Mouse (Mus musculus): Measurements from ENCODE around the gene Fetub. TPM values are rescaled to one million over a fixed set of nuclear protein-coding genes. Genes with fewer than 3 reads are reported as not detected.

Fetub gene
- polyA plus RNA-seq, 1 experiment from 2014 or later: not detected

DNA sequence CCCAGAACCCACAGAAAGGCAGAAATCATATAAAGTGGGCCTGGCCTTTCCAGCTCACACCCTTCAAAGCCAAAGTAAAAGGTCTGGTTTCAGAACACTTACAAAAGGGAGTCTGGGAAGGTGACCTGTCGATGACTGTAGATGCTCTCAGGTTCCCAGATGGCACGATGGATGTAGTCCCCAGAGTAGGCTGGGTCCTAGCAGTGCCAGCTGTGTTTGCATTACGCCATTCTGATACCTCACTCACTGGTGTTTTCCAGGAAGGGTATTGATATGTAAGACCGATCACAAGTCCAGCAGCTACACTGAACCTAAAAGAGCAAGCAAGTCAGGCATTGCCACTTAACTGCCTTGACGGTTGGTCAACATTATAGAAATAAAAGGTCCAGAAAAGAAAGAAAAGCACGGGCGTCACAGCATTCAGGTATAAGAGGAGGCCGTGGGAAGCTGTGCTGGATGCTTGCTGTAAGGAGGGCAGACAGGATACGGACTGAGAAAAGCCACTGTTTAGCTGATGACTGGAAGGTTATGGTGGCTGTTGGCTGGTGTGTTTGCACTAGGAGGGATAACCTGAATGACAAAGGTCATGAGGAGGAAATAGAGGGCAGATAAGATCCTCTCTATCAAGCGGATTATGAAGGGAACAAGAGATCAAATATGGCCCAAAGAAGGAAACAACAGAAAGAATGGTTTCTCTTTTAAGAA lies 18.1 kb upstream of the Fetub start:
- Histone ChIP-seq H3K27ac (ENCODE audit: low read depth, low read length) (no peak overlapping the region), H3K4me3 (ENCODE audit: low read depth, low read length) (no peak overlapping the region), H3K4me1 (replicated peaks; ENCODE audit: control insufficient read depth, insufficient read depth, low read length) (no peaks in the 10 kb centered on the region), H3K27me3 (replicated peaks; ENCODE audit: control insufficient read depth, insufficient read depth, low read length) (no peaks in the 10 kb centered on the region), H3K36me3 (ENCODE audit: control insufficient read depth, insufficient read depth) (no peaks in the 10 kb centered on the region), H3K9me3 (ENCODE audit: control insufficient read depth) (no peaks in the 10 kb centered on the region), H3K9ac (ENCODE audit: low read depth, low read length) (no peak overlapping the region), H3K4me2 (replicated peaks; ENCODE audit: low read depth) (no peak overlapping the region)
- no peak for TF ChIP-seq CTCF (IDR thresholded peaks at IDR 0.05; ENCODE audit: low read depth)
- no peak for ATAC-seq
- WGBS: 64% methylated on average over 10 of the region's 10 CpGs

DNA sequence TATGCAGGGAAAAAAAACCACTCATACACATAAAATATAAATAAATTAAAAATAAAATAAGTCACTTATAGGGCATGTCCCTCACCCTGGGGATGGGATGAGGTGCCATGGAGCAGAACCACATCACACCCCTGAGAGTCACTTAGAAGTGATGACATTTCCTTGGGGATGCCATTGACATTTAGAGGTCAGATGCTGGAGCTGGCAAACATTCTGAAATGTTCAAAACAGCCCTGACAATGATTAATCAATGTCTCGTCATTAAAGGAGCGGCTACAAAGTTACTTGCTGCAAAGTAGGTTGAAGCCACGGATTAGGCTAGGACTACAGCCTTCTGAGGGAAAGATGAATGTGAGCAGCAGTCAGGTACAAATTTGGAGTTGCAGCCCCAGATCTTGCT lies 16.8 kb upstream of the Fetub start:
- no peaks in the 10 kb centered on the region for H3K27me3 ChIP-seq (replicated peaks; ENCODE audit: control insufficient read depth, insufficient read depth, low read length)
- 51% methylated on average over 3 of the region's 3 CpGs for WGBS
- no peak overlapping the region for H3K9ac ChIP-seq (ENCODE audit: low read depth, low read length)
- no peak overlapping the region for H3K27ac ChIP-seq (ENCODE audit: low read depth, low read length)
- H3K9me3 ChIP-seq (ENCODE audit: control insufficient read depth): no peaks in the 10 kb centered on the region
- H3K4me1 ChIP-seq (replicated peaks; ENCODE audit: control insufficient read depth, insufficient read depth, low read length): no peaks in the 10 kb centered on the region
- H3K4me2 ChIP-seq (replicated peaks; ENCODE audit: low read depth): no peak overlapping the region
- no peak for ATAC-seq
- no peak for TF ChIP-seq CTCF (IDR thresholded peaks at IDR 0.05; ENCODE audit: low read depth)
- H3K4me3 ChIP-seq (ENCODE audit: low read depth, low read length): no peak overlapping the region
- H3K36me3 ChIP-seq (ENCODE audit: control insufficient read depth, insufficient read depth): no peaks in the 10 kb centered on the region

GRCm38 (mm10) chr16:22909290-22909689 lies 8.8 kb upstream of the Fetub start:
- Histone ChIP-seq H3K9ac (ENCODE audit: low read depth, low read length) (no peak overlapping the region), H3K27ac (ENCODE audit: low read depth, low read length) (no peak overlapping the region), H3K9me3 (ENCODE audit: control insufficient read depth) (no peaks in the 10 kb centered on the region), H3K27me3 (replicated peaks; ENCODE audit: control insufficient read depth, insufficient read depth, low read length) (no peaks in the 10 kb centered on the region), H3K36me3 (ENCODE audit: control insufficient read depth, insufficient read depth) (no peaks in the 10 kb centered on the region), H3K4me2 (replicated peaks; ENCODE audit: low read depth) (no peak overlapping the region), H3K4me1 (replicated peaks; ENCODE audit: control insufficient read depth, insufficient read depth, low read length) (no peaks in the 10 kb centered on the region), H3K4me3 (ENCODE audit: low read depth, low read length) (no peak overlapping the region)
- no peak for TF ChIP-seq CTCF (IDR thresholded peaks at IDR 0.05; ENCODE audit: low read depth)
- ATAC-seq: no peak
- WGBS: 86% methylated on average over 6 of the region's 6 CpGs

GRCm38 (mm10) chr16:22911986-22912385 lies 6.1 kb upstream of the Fetub start:
- no peak overlapping the region for H3K9ac ChIP-seq (ENCODE audit: low read depth, low read length)
- no peak overlapping the region for H3K4me2 ChIP-seq (replicated peaks; ENCODE audit: low read depth)
- no peaks in the 10 kb centered on the region for H3K36me3 ChIP-seq (ENCODE audit: control insufficient read depth, insufficient read depth)
- H3K4me1 ChIP-seq (replicated peaks; ENCODE audit: control insufficient read depth, insufficient read depth, low read length): no peaks in the 10 kb centered on the region
- no peak for ATAC-seq
- no peaks in the 10 kb centered on the region for H3K27me3 ChIP-seq (replicated peaks; ENCODE audit: control insufficient read depth, insufficient read depth, low read length)
- 81% methylated on average over 3 of the region's 3 CpGs for WGBS
- H3K27ac ChIP-seq (ENCODE audit: low read depth, low read length): no peak overlapping the region
- no peaks in the 10 kb centered on the region for H3K9me3 ChIP-seq (ENCODE audit: control insufficient read depth)
- H3K4me3 ChIP-seq (ENCODE audit: low read depth, low read length): no peak overlapping the region
- TF ChIP-seq CTCF (IDR thresholded peaks at IDR 0.05; ENCODE audit: low read depth): no peak

DNA sequence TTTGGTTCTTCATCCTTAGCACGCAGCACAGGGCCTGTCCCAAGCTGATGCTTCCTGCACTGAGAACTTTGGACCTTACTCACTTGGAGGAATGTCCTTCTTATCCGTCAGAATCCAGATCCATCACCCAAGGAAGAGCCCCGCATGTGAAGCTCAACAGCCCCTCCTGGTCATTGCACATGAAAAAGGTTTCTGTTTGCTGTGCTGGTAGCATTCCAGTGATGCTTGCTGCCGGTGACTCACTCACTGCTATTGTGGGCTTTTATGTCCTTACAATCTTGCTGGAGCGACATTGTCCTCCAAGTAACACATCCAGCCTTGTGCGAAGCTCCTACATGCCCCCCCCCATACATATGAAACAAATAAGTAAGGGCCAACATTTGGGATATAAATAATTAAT lies 5.2 kb upstream of the Fetub start:
- H3K4me3 ChIP-seq (ENCODE audit: low read depth, low read length): no peak overlapping the region
- no peaks in the 10 kb centered on the region for H3K4me1 ChIP-seq (replicated peaks; ENCODE audit: control insufficient read depth, insufficient read depth, low read length)
- H3K9me3 ChIP-seq (ENCODE audit: control insufficient read depth): no peaks in the 10 kb centered on the region
- no peaks in the 10 kb centered on the region for H3K27me3 ChIP-seq (replicated peaks; ENCODE audit: control insufficient read depth, insufficient read depth, low read length)
- no peak overlapping the region for H3K9ac ChIP-seq (ENCODE audit: low read depth, low read length)
- H3K36me3 ChIP-seq (ENCODE audit: control insufficient read depth, insufficient read depth): no peaks in the 10 kb centered on the region
- no peak for ATAC-seq
- 64% methylated on average over 6 of the region's 6 CpGs for WGBS
- H3K27ac ChIP-seq (ENCODE audit: low read depth, low read length): no peak overlapping the region
- no peak overlapping the region for H3K4me2 ChIP-seq (replicated peaks; ENCODE audit: low read depth)
- no peak for TF ChIP-seq CTCF (IDR thresholded peaks at IDR 0.05; ENCODE audit: low read depth)

DNA sequence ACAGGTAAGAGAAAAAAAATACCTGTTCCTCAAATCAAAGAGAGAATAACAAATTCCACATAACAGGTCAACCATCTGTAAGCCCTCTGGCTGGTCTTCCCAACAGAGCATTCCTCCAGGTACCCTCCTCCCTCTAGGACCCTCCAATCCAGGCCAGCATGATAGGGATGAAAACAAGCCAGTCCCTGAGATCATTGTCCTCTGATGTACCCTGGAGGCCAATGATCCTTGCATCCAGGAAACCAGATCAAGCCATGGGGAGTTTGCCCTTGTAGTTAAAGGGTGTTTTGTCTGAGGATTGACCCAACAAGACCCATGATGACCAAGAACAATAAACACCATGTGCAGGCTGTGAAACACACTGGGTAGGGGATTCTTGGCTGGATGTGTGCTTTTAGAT lies 3.9 kb upstream of the Fetub start:
- H3K9me3 ChIP-seq (ENCODE audit: control insufficient read depth): no peaks in the 10 kb centered on the region
- H3K4me1 ChIP-seq (replicated peaks; ENCODE audit: control insufficient read depth, insufficient read depth, low read length): no peaks in the 10 kb centered on the region
- no peak overlapping the region for H3K4me3 ChIP-seq (ENCODE audit: low read depth, low read length)
- no peak overlapping the region for H3K9ac ChIP-seq (ENCODE audit: low read depth, low read length)
- H3K36me3 ChIP-seq (ENCODE audit: control insufficient read depth, insufficient read depth): no peaks in the 10 kb centered on the region
- no peak overlapping the region for H3K4me2 ChIP-seq (replicated peaks; ENCODE audit: low read depth)
- TF ChIP-seq CTCF (IDR thresholded peaks at IDR 0.05; ENCODE audit: low read depth): no peak
- no peak for ATAC-seq
- H3K27ac ChIP-seq (ENCODE audit: low read depth, low read length): no peak overlapping the region
- H3K27me3 ChIP-seq (replicated peaks; ENCODE audit: control insufficient read depth, insufficient read depth, low read length): no peaks in the 10 kb centered on the region
